Mouse (Mus musculus) small intestine, adult 2 months (tissue): ENCODE data around the gene Aldh9a1.

Experiments used
- CTCF ChIP-seq: fragments of 200-500 bp; IDR thresholded peaks from 2 replicates; pipeline ENCODE4 v1.5.1; 2012; ENCODE audit warnings: low read depth, mild to moderate bottlenecking, control low read depth, inconsistent platforms, low read length, moderate library complexity, mixed read lengths; ENCODE audit not compliant: insufficient replicate concordance, insufficient read length; ENCODE audit errors: extremely low read depth
- POLR2A ChIP-seq: fragments of 200-500 bp; IDR thresholded peaks from 2 replicates; pipeline ENCODE4 v1.6.1; 2012; ENCODE audit warnings: low read depth, mild to moderate bottlenecking, control low read depth, inconsistent platforms, low read length, moderate library complexity

GRCm38 (mm10) chr1:167365808-167366207 lies 16.0 kb downstream of the Aldh9a1 start:
- TF ChIP-seq CTCF (no peak), POLR2A (no peak)
